Mouse (Mus musculus) G1E-ER4 (cell line): ENCODE data around the gene Kdm4a. TPM values are rescaled to one million over a fixed set of nuclear protein-coding genes. Genes with fewer than 3 reads are reported as not detected.

Source experiments
- GATA1 ChIP-seq: IDR thresholded peaks from one replicate; pipeline ENCODE4 v1.8.0; 2012; ENCODE audit warnings: low read length, inconsistent platforms
- polyA plus RNA-seq: library from polyadenylated mRNA; stranded (reverse); fragments of >175 nt; gene quantifications from 2 replicates; pipeline ENCODE4 v1.2.3, GENCODE M21; 2012

Gene Kdm4a
- polyA plus RNA-seq, 1 experiment = 42.4 TPM

DNA sequence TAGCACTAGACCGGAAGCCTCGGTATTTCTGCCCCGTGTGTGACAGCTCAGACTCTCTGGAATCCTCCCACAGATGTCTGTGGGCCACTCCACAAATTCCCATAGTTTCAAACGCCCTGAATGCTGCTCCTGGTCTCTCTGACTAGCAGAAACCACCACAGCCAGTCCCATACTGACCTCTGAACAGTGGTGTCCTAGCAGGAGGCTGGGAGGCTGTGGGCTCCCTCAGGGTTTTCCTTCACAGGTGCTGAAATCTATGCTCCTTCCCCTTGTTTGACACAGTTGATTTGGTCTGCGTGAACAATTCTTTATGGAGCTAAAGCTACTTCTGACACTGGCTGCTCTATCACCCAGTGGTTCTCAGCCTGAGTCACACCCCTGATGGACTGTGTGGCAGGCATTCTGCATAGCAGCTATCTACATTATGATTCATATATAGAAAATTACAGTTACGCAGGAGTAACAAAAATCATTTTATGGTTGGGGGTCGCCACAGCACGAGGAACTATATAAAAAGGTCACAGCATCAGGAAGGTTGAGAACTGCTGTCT is 76.5 kb downstream of the Kdm4a start:
- TF ChIP-seq GATA1 = no peak

DNA sequence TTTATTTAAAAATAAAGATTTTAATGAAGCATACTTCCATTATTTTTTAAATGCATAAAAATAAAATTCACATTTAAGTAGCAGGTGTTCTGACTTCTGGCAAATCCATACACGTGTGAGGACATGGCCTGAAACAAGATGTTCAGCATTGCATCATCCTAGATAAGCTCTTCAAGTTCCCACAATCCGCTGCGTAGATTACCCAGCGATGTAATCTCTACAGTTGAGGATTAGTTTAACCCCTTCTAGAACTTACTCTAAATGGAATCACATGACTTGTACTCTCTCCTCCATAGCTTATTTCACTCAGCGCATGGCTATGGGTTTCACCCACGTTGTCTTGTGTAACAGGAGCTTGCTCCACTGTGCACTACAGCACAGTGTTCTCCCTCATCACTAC is 78.3 kb downstream of the Kdm4a start:
- no peak for TF ChIP-seq GATA1

DNA sequence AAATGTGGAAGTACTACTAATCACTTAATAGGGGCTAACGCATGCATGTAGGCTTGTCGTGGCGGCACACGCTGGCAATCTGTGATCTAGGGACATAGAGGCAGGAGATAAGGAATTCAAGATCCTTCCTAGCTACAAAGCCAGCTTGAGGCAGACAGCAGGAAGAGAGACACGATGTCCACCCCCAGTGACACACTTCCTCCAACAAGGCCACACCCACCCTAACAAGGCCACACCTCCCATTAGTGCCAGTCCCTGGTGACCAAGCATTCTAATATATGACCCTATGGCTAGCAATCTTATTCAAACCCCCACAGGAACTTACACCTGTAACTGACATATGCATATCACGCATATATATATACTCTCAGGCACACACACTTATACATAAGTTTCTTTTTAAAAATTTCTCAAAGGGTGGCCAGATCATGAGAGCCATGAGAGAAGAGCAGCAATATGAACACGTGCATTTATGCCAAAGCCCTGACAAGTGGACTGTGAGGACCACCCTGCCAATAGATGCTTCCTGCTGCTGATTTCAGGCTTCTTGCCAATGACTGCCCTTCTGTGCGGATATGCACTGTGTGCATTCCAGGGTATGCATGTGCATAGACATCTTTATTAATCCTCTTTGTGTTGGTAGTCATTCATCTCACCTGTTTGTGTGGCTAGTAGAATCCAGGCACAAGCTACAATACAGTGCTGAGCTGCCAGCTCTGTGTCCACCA is 80.0 kb downstream of the Kdm4a start:
- TF ChIP-seq GATA1 = no peak

DNA sequence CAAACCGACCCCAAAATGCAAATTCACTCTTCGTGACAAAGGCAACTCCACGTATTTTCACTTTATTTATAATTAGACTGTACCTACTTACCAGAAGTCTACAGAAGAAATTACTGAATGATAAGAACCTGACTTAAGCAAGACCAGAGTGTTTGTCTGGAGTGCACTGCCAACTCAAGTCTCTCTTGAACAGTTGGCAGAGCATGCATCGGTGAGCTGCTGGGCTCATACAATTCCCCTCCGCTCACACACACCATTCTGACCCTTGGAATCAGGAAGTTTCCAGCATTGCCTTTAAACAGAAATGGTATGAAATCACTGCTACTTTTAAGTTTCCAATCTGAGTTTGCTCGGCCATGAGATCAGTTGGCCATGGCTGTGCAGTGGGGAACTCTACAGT is 81.3 kb downstream of the Kdm4a start:
- no peak for TF ChIP-seq GATA1

DNA sequence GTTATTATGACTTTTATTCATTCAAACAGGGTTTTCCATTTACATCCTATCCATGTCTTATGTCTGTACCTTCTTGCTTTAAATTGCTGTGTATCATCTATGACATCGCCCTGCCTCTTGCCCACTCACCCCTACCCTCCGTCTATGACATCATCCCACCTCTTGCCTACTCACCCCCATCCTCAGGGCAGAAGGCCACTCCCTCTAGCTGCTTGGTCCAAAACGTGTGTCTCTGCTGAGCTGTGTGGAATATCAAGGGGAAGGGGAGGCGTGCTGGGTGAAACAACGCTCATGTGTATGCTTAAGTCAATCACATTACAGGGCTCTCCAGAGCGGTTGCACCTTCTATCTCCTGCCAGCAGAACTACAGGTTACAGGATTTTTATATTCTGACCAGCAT is 83.8 kb downstream of the Kdm4a start:
- no peak for TF ChIP-seq GATA1

DNA sequence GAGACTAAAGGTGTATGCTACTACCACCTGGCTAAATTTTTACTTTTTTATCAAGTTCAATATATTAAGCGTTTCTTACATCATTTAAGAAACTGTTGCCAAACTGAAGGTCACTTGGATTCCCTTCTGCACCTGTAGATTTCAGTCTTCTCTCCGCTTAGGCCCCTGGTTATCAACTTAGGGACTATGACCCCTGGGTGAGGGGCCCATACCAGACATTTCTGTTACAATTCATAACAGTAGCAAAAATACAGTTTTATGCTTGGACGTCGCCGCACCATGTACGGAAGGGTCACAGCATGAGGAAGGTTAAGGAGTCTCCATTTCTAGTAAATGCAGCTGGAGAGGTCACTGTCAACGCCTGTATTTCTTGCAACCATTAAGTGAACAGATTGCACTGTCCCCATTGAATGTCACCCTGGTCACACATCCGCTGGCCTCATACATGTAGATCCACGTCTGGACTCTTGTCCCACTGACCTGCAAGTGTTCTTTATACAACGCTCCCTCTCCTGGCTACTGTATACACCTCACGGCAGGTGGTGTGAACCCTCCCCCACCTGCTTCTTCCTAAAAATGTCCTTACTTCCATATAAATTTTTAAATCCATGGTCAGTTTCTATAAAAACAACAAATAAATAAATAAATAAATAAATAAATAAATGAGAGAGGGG is 86.9 kb downstream of the Kdm4a start:
- TF ChIP-seq GATA1 = no peak

DNA sequence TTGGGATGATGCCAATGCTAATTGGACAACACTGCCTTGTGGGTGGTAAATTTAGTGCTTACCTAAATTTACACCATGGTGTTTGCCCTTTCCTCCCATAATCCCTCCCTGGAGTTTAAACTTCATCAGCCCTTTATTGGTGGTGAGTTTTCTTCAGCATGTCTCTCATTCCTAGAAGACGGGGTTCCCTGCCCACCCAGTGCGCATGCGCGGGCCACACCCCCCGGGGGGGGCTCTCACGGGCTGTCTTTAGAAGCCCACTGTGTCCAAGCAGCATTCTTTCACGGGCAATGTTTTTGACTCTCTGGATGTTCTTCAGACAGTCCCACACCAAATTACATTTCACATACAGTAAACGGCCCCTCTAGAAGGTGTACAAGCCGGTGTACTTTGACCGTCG is 89.4 kb downstream of the Kdm4a start:
- no peak for TF ChIP-seq GATA1

DNA sequence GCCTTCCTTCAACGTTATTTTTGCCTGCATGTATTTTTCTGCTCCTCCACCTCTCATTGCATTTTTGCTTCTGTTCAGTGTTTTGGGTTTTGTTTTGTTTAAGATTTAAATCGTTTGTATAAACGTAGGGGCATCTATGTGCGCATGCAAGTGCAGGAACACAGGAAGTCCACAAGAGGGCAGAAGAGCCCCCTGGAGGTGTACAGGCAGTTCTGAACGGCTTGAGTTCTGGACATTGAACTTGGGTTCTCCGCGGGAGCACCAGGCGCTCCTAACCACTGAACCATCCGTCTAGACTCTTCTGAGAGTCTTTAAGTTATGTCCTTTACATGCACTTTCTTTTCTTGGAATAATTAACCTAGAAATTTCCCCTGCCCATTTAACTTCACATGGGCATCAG is 89.9 kb downstream of the Kdm4a start:
- TF ChIP-seq GATA1 = no peak

DNA sequence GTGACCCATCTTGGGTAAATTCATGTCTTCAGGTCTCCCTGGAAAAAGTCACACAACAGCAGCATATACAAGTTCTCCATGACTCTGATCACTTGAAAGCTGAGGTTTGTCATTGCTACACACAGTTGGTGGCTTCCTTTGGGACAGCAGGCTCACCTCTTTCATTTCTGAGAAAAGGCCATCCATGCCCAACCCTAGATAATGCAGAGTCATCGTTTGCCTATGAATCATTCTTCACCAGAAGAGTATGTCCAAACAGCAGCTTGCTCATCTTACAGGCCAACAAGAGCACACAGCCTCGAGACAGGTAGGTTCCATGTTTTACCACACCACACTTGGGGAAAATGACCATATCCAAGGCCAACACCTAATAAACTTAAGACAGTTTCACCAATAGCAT is 91.1 kb downstream of the Kdm4a start:
- TF ChIP-seq GATA1 = no peak

Other genes with a start within 250 kb of the Kdm4a start
- gene St3gal3, start 45.1 kb downstream of the Kdm4a start, polyA plus RNA-seq = 15.6 and 19.7 TPM in 2 replicates
- gene Ptprf, start 111.4 kb upstream of the Kdm4a start, polyA plus RNA-seq = not detected in 2 replicates
- gene Szt2, start 229.2 kb upstream of the Kdm4a start, polyA plus RNA-seq = 54.4 and 71.8 TPM in 2 replicates
- 25.1 and 50.0 TPM in 2 replicates for gene Med8, start 229.3 kb upstream of the Kdm4a start, polyA plus RNA-seq
- 101 and 108 TPM in 2 replicates for gene Elovl1, start 248.1 kb upstream of the Kdm4a start, polyA plus RNA-seq